Mouse (Mus musculus) spleen, embryonic (tissue): ENCODE measurements at regions not wholly inside any gene's neighbourhood (a gene's known extent, or its start where the extent isn't known, plus 50 kb on each side); places are given as distances from the start of the nearest gene placed in this dataset.
"Not testable (repeated sequence)": the region's sequence is repeated elsewhere in the genome, so short reads cannot be mapped to it uniquely, and the experiment has no call there.

Experiments
- CTCF ChIA-PET: fragments of 350-600 bp; sonication (Branson Sonifier 250); formaldehyde crosslinking; loops from one replicate; lab custom pipeline; 2022; lab: Charles Lee

DNA sequence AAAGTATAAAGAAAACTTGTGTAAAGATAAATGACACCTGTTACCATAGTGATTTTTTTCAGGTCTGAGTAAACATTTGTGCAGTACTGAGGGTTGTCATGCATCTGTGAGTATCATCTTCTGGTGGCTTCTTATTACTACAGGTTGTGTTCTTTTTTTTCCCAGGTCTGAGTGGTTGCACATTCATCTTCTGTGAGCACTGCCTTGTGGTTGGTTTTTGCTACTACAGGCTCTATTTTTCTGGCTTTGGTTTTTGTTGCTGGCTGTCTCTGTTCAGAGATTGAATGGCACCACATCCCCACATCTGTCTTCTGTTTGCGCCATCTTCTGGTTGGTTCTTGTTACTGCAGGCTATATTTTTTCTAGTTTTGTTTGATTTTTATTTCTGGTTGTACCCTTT is 81.8 kb upstream of the Gvin1 start:
- CTCF ChIA-PET: not testable (repeated sequence)

DNA sequence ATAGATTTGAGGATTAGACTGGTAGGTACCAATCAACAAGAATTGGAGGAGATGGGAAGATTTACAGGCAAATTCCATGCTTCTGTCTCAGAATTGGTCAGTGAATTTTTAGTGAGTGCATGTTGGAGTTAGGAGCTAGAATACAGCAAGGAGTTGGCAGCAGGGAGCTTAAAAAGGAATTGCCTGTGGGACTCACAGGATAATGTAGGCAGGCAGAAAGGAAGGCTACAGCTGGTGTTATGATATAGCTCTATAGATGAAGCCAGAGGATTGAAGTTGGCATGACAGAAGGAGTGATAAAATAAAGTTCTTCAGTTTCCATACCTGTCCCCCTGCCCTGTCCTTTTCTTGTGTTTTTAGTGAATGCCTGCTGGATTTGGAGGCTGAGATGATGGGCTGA is 69.7 kb upstream of the Gvin1 start:
- CTCF ChIA-PET: not testable (repeated sequence)

DNA sequence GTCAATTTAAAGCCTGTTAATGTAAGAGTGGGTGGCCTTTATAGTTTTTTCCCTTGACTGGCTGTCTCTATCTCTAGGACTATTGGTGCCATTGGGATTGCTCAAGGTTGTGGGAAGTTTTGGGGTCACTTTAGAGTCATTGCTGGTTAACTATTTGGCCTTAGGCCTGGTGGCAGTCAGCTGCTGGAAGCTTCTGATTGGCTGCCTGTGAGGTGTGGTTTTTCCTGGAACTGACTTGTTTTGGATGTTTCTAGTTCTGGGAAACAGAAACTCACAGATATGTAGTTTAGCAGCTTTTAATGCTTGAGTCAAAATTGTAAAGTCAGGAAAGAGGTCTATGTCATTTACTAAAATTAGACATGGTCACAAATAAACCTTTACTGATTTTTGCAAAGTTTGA is 64.8 kb upstream of the Gvin1 start:
- CTCF ChIA-PET: not testable (repeated sequence)

DNA sequence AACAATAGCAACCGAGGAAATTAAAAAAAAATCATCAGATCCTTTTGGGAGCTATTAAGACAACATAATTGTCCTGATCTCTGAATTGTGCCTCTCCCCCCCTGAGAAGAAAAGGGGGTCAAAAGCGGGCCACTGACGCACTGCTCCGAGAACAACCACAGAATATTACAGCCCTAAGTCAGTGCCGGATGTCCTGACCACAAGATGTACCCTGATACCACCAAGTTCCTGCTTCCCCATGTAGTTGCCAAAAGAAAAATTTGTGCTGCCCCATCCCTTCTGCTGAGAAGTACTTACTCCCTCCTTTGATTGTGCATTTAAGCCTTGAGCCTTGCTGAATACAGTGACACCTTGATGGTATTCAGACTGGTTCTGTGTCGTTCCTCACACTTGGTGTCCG is 55.8 kb upstream of the Gvin1 start:
- CTCF ChIA-PET: interaction anchor here (0.6 kb wide), 1 partner anchor 1549 kb away, joined by 4 read pairs; no protein-coding TSS in a partner anchor
